Mouse (Mus musculus): ENCODE measurements around the gene Notum. TPM values are rescaled to one million over a fixed set of nuclear protein-coding genes. Genes with fewer than 3 reads are reported as not detected.
A peak's percentile ranks its signal among the peaks of the same experiment; 100 is the strongest.

Notum gene
- polyA plus RNA-seq, 1 experiment from 2014 or later, result 0.15 TPM

- 36% methylated on average over 7 of the region's 7 CpGs for WGBS
- no peak for ATAC-seq
- Histone ChIP-seq H3K4me1 (peaks cover 32% of the 10 kb centered on the region), H3K27ac (no peak overlapping the region), H3K4me2 (peak overlapping the region; percentile 90), H3K36me3 (ENCODE audit: poor library complexity, severe bottlenecking) (peaks cover 27% of the 10 kb centered on the region), H3K4me3 (no peak overlapping the region), H3K9me3 (replicated peaks) (no peaks in the 10 kb centered on the region), H3K27me3 (no peaks in the 10 kb centered on the region), H3K9ac (peak overlapping the region; percentile 53)
Measured at GRCm38 (mm10) chr11:120630881-120631725, 29.9 kb downstream of the Notum start.

GRCm38 (mm10) chr11:120630401-120630871 is 30.5 kb downstream of the Notum start:
- Histone ChIP-seq H3K4me2 (peak overlapping the region; percentile 12), H3K9me3 (replicated peaks) (no peaks in the 10 kb centered on the region), H3K4me1 (peaks cover 37% of the 10 kb centered on the region), H3K9ac (peak overlapping the region; percentile 53; the same call in 1 of the 2 replicates), H3K36me3 (ENCODE audit: poor library complexity, severe bottlenecking) (peaks cover 27% of the 10 kb centered on the region), H3K27ac (no peak overlapping the region), H3K4me3 (no peak overlapping the region), H3K27me3 (no peaks in the 10 kb centered on the region)
- ATAC-seq, result no peak
- WGBS, result 36% methylated on average over 5 of the region's 5 CpGs

- WGBS, result 32% methylated on average over 7 of the region's 7 CpGs
- Histone ChIP-seq H3K27ac (no peak overlapping the region), H3K9me3 (replicated peaks) (no peaks in the 10 kb centered on the region), H3K4me2 (peak overlapping the region; percentile 1; the same call in 1 of the 2 replicates), H3K27me3 (no peaks in the 10 kb centered on the region), H3K4me3 (no peak overlapping the region), H3K4me1 (peaks cover 42% of the 10 kb centered on the region), H3K36me3 (ENCODE audit: poor library complexity, severe bottlenecking) (peaks cover 27% of the 10 kb centered on the region), H3K9ac (0 out of 2 replicates have a peak overlapping the region, but pooled peaks have one; percentile 2)
- ATAC-seq, result no peak
Measured at GRCm38 (mm10) chr11:120629911-120630310, 31.1 kb downstream of the Notum start.

GRCm38 (mm10) chr11:120629341-120629730 is 31.6 kb downstream of the Notum start:
- Histone ChIP-seq H3K27me3 (no peaks in the 10 kb centered on the region), H3K27ac (no peak overlapping the region), H3K9ac (no peak overlapping the region), H3K4me3 (no peak overlapping the region), H3K9me3 (replicated peaks) (no peaks in the 10 kb centered on the region), H3K4me2 (peak overlapping the region; percentile 1; the same call in 1 of the 2 replicates), H3K36me3 (ENCODE audit: poor library complexity, severe bottlenecking) (peaks cover 27% of the 10 kb centered on the region), H3K4me1 (peaks cover 42% of the 10 kb centered on the region)
- no peak for ATAC-seq
- 72% methylated on average over 23 of the region's 23 CpGs for WGBS

- no peak for ATAC-seq
- Histone ChIP-seq H3K9me3 (replicated peaks) (no peaks in the 10 kb centered on the region), H3K9ac (no peak overlapping the region), H3K27me3 (no peaks in the 10 kb centered on the region), H3K27ac (no peak overlapping the region), H3K4me2 (no peak overlapping the region), H3K36me3 (ENCODE audit: poor library complexity, severe bottlenecking) (peaks cover 27% of the 10 kb centered on the region), H3K4me1 (peaks cover 48% of the 10 kb centered on the region), H3K4me3 (no peak overlapping the region)
- WGBS, result 92% methylated on average over 23 of the region's 23 CpGs
Measured at GRCm38 (mm10) chr11:120628601-120629340, 32.2 kb downstream of the Notum start.

- Histone ChIP-seq H3K4me3 (no peak overlapping the region), H3K9ac (no peak overlapping the region), H3K36me3 (ENCODE audit: poor library complexity, severe bottlenecking) (peaks cover 36% of the 10 kb centered on the region), H3K4me1 (peaks cover 54% of the 10 kb centered on the region), H3K27me3 (no peaks in the 10 kb centered on the region), H3K4me2 (no peak overlapping the region), H3K9me3 (replicated peaks) (no peaks in the 10 kb centered on the region), H3K27ac (no peak overlapping the region)
- 83% methylated on average over 22 of the region's 22 CpGs for WGBS
- ATAC-seq, result no peak
Measured at GRCm38 (mm10) chr11:120627468-120628300, 33.3 kb downstream of the Notum start.

GRCm38 (mm10) chr11:120626785-120627467 is 34.0 kb downstream of the Notum start:
- Histone ChIP-seq H3K4me2 (no peak overlapping the region), H3K36me3 (ENCODE audit: poor library complexity, severe bottlenecking) (peaks cover 42% of the 10 kb centered on the region), H3K4me1 (peaks cover 48% of the 10 kb centered on the region), H3K9ac (no peak overlapping the region), H3K9me3 (replicated peaks) (no peaks in the 10 kb centered on the region), H3K27me3 (no peaks in the 10 kb centered on the region), H3K27ac (no peak overlapping the region), H3K4me3 (no peak overlapping the region)
- 93% methylated on average over 11 of the region's 11 CpGs for WGBS
- no peak for ATAC-seq

GRCm38 (mm10) chr11:120625152-120625775 is 35.7 kb downstream of the Notum start, which contains the start of gene Sirt7:
Sirt7 (minus strand) TSS chr11:120625240.
- peak within 1 kb of the TSS; percentile 98 for H3K4me2 ChIP-seq
- H3K4me3 ChIP-seq, result peak within 1 kb of the TSS; percentile 96
- H3K27ac ChIP-seq, result peak within 1 kb of the TSS; percentile 88
- ATAC-seq, result peak; percentile 65
- H3K36me3 ChIP-seq (ENCODE audit: poor library complexity, severe bottlenecking), result peaks cover 59% of the 10 kb centered on the region
- no peaks in the 10 kb centered on the region for H3K9me3 ChIP-seq (replicated peaks)
- no peaks in the 10 kb centered on the region for H3K27me3 ChIP-seq
- WGBS, result 21% methylated on average over 5 of the region's 5 CpGs
- peak within 1 kb of the TSS; percentile 84 for H3K9ac ChIP-seq
- H3K4me1 ChIP-seq, result peaks cover 31% of the 10 kb centered on the region

GRCm38 (mm10) chr11:120624680-120625111 is 36.3 kb downstream of the Notum start:
- WGBS, result under 1% methylated on average over 51 of the region's 53 CpGs
- Histone ChIP-seq H3K27me3 (no peaks in the 10 kb centered on the region), H3K4me3 (peak overlapping the region; percentile 96), H3K4me1 (peaks cover 27% of the 10 kb centered on the region), H3K36me3 (ENCODE audit: poor library complexity, severe bottlenecking) (peaks cover 65% of the 10 kb centered on the region), H3K4me2 (peak overlapping the region; percentile 98), H3K9ac (peak overlapping the region; percentile 84), H3K9me3 (replicated peaks) (no peaks in the 10 kb centered on the region), H3K27ac (peak overlapping the region; percentile 88)
- ATAC-seq, result peak; percentile 90

- 13% methylated on average over 30 of the region's 30 CpGs for WGBS
- H3K27me3 ChIP-seq, result no peaks in the 10 kb centered on the region
- peak overlapping the region; percentile 88 for H3K27ac ChIP-seq
- H3K4me1 ChIP-seq, result peaks cover 23% of the 10 kb centered on the region
- peak overlapping the region; percentile 84 for H3K9ac ChIP-seq
- H3K9me3 ChIP-seq (replicated peaks), result no peaks in the 10 kb centered on the region
- peak overlapping the region; percentile 98 for H3K4me2 ChIP-seq
- H3K4me3 ChIP-seq, result peak overlapping the region; percentile 96
- ATAC-seq, result peak; percentile 67
- peaks cover 64% of the 10 kb centered on the region for H3K36me3 ChIP-seq (ENCODE audit: poor library complexity, severe bottlenecking)
Measured at GRCm38 (mm10) chr11:120623961-120624679, 36.9 kb downstream of the Notum start.
